Mouse (Mus musculus) gastrocnemius, postnatal 36 days (tissue): Measurements from ENCODE around the gene Tes. TPM values are rescaled to one million over a fixed set of nuclear protein-coding genes. Genes with fewer than 3 reads are reported as not detected.
A peak's percentile ranks its signal among the peaks of the same experiment; 100 is the strongest.

Experiments used
- DNase-seq, 2 experiments: peaks; one replicate each; pipeline ENCODE4 v3.0.0; 2022
- intact Hi-C: fragments of 180-260 bp; cut with DNase I; formaldehyde crosslinking; loops from one replicate; pipeline ENCODE4 v1.15.1; 2025
- total RNA-seq, 2 experiments: library from RNA; stranded (reverse); gene quantifications; 2 replicates each; pipeline ENCODE4 v1.2.3; 2021

Tes gene
- total RNA-seq, 2 experiments from 2014 or later: 1.2 to 1.6 TPM

DNA sequence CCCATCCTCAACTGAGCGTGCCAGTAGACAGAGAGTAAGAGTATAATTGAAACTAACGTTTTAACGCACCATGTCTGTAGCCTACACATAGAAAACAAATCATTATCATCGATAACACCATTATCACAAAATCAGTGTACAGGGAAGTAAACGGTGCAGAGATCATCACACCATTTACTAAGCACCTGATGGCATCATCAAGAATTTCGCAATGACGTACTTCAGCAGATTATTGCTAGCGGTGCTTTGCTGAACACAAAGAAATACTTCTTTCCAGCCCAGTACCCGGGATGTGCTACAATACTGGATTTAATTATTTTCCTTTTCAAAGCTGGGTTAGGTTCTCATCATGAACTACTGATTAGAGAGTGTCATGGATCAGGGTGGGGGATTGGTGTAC lies 12.3 kb downstream of the Tes start:
- DNase-seq: no peak
- intact Hi-C loops: no loop called here

- intact Hi-C loops: no loop called here
- no peak for DNase-seq
Measured at GRCm38 (mm10) chr6:17077720-17078119, 12.8 kb downstream of the Tes start.

DNA sequence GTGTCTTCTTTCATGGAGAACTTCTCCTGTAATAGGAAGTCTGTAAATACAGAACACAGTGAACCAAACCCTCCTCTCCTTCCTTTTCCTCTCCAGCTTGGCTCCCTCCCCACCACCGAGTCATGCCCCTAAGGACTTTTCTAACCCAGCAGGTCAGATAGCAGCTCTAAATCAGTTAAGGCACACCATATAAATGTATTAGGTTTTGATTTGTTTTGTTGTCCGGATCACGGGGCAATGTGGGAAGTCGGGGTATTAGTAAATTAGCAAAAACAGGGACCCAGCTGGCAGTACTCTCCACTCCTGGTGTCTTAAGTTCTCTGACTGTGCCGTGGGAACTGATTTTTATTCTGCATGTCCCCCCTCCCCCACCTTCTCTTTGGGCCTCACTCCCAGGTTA lies 14.4 kb downstream of the Tes start:
- no peak for DNase-seq
- intact Hi-C loops: no loop called here

GRCm38 (mm10) chr6:17079826-17080225 lies 14.9 kb downstream of the Tes start:
- intact Hi-C loops: no loop called here
- no peak for DNase-seq

GRCm38 (mm10) chr6:17082238-17082637 lies 17.3 kb downstream of the Tes start:
- intact Hi-C loops: no loop called here
- no peak for DNase-seq

GRCm38 (mm10) chr6:17082800-17083199 lies 17.9 kb downstream of the Tes start:
- no peak for DNase-seq
- intact Hi-C loops: no loop called here

- intact Hi-C loops: loop anchor here (2.0 kb wide), 1 partner anchor 63 kb away; no protein-coding TSS in a partner anchor
- DNase-seq: peak; percentile 61 to 63
Measured at GRCm38 (mm10) chr6:17087485-17087884, 22.5 kb downstream of the Tes start.

GRCm38 (mm10) chr6:17097301-17097700 lies 32.4 kb downstream of the Tes start:
- DNase-seq: no peak
- intact Hi-C loops: no loop called here

- intact Hi-C loops: no loop called here
- DNase-seq: no peak
Measured at GRCm38 (mm10) chr6:17098559-17098958, 33.6 kb downstream of the Tes start.

DNA sequence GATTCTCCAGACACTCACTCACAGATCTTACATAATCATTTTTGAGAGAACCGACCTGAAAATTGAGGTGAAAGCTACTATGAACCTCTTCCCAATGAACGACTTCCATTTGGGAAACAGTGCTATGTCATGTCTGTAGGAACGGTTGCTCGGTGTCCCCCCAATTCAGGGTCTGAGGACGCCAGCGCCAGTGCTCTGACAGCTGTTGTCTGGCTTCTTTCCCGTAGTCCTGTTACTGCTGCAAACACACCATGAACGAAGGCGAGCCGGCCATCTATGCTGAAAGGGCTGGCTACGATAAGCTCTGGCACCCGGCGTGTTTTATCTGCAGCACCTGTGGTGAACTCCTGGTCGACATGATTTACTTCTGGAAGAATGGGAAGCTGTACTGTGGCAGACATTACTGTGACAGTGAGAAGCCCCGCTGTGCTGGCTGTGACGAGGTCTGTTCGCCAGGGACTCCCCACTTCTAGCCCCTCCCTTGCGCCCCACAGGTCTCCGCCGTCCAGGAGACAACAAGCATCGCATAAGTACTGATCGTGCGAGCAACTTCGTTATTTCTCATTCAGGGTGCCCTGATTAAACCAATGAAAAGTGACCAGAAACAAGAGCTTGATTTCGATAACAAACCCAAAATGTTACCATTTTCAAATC lies 34.7 kb downstream of the Tes start:
- no peak for DNase-seq
- intact Hi-C loops: loop anchor here (10.0 kb wide), 1 partner anchor 355 kb away; no protein-coding TSS in a partner anchor

DNA sequence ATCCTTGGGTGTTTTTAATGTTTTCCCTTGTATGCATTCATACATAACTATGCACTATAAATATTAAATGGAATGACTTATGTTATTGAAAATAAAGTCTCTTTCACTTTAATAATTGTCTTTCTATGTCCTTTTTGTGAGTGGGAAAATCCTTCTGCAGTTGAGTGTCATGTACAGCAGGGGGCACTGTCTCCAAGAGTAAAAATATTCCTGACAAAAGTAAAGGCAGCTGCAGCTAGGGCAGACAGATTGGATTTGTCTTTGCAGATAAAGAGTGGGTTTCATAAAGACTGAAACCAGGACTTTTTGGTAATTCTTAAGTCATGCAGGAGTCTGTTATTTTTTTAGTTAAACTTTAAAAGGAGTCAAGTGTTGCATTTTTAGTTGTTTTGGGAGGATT lies 40.8 kb downstream of the Tes start:
- no peak for DNase-seq
- intact Hi-C loops: loop anchor here (2.0 to 10.0 kb wide), 3 partner anchors 201 to 482 kb away; partner anchors contain the start of gene Cav1

GRCm38 (mm10) chr6:17106493-17106892 lies 41.5 kb downstream of the Tes start:
- intact Hi-C loops: loop anchor here (5.0 to 10.0 kb wide), 2 partner anchors 348 to 481 kb away; no protein-coding TSS in a partner anchor
- DNase-seq: no peak

DNA sequence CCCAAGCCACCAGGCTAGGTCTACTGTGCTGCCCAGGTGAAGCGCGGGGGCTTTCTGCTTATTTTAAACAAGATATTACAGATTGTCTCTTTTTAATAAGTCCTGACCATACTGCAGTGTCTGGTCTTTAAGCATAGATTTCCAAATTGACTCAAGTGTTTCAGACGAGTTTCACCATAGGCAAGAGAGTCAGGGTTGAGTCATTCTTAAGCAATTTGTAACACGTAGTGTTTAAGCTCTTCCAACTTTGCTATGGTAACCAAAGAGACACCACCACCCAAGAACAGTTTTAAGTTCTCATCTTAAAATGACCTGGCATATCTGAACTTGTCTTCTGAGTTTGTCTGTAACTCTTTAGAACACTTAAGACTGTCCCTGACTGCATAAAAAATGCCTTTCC lies 44.3 kb downstream of the Tes start:
- intact Hi-C loops: loop anchor here (1.0 to 10.0 kb wide), 3 partner anchors 249 to 478 kb away; no protein-coding TSS in a partner anchor

DNA sequence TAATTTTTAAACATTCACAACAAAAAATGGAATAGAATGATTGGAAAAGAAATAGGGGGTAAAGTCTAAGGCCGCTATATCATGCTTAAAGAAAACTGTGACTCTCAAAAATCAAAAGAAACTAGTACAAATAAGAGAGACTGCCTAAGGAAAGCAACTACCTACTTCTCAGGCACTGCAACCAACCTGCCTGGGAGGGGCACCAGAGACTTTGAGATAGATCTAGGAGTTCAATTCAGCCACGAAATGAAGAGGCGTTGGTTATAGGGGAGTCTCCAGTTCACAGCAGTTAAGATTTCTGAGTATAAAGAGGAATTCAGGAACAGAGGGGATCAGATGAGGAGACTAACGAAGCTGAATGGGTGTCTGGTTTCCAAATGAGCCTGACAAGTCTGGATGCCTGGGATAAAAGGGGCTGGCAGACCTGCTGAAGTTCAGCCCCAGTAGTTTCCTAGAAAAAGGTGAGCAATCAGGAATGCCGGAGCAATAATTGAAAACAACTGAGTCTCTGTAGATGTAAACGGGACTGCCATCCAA lies 45.7 kb downstream of the Tes start:
- DNase-seq: no peak
- intact Hi-C loops: no loop called here

More for the DNA sequence above, 44.3 kb downstream of the Tes start:
- DNase-seq: no peak

DNA sequence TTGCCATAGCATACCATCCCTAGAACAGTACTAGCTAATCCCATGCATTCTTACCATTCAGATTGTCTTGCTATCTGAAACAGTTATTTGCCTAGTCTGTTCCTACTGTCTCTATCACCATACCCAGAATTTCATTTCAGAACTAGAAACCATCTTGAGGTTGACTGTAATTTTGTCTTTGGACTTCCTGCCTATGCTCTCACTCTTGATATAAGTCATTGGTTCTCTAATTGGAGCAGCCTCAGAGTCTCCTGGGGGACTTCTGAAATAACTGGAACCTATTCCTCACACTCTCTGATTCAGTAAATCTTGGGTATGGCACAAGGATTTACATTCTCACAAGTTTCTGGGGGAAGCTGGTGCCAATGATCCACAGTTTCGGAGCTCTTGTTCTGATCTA lies 47.1 kb downstream of the Tes start:
- intact Hi-C loops: no loop called here
- no peak for DNase-seq

GRCm38 (mm10) chr6:17112990-17113389 lies 48.0 kb downstream of the Tes start:
- DNase-seq: no peak
- intact Hi-C loops: no loop called here

GRCm38 (mm10) chr6:17114588-17114987 lies 49.6 kb downstream of the Tes start:
- intact Hi-C loops: no loop called here
- no peak for DNase-seq

DNA sequence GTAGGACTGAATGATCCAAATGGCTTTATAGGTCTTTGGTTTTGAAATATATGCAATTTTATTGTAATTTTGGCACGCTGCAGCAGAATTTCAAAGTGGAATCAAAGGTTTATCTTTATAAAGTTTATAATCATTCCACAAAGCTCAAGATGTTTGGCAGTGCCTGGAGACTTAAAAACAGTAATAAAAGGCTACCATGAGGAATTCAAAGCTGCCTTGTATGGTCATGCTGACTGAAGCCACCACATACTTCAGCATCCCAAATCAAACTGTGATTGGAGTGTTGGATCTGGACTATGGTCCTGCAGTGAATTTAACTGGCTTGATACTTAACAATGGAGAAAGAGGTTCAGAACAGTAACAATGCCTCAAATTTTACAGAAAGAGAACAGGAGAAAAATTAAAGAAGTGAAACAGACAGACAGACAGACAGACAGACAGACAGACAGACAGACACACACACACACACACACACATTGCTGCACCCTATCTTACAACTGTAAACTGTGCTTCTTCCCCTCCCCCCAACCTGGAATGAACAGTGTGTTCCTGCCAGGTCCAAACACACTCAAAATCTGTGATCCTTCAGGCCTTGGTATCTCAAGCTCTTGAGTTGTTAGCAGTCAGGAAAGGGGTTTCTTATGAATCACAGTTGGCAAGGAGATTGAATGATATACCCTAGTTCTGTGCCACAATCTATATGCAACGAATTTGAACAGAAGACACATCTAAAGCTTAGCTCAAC lies 50.3 kb downstream of the Tes start:
- DNase-seq: no peak
- intact Hi-C loops: no loop called here

DNA sequence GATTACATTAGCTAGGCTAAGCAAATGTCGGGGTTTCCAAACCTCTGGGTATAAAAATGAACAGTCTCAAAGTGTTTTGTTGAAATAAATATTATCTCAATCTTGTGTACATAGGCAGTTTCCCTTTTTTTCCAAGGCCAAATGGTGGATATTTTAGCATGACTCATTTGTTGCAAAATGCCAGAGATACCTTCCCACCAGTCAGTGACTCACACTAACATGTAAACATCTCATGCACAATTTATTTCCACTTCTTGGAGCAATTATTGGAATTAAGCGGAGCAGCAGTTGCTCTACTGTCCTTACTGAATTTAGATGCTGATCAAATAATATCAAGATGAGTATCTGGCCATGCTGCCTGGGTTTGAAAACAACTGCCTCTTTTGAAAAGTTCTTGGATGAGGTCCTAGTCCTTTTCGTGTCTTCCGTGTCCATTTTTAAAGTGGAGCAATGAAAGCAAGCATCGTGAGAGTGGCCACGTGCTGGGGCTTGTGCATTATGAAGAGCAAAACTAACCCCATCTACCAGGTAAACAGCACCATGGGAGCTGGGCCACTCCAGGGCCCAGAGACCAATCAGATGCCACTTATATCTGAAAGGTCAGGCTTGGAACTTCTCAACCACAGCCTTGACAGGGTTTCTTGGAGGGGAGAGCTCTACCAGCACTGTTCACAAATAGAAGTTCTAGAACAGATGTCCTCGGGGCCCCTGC lies 54.7 kb downstream of the Tes start:
- no peak for DNase-seq
- intact Hi-C loops: no loop called here

DNA sequence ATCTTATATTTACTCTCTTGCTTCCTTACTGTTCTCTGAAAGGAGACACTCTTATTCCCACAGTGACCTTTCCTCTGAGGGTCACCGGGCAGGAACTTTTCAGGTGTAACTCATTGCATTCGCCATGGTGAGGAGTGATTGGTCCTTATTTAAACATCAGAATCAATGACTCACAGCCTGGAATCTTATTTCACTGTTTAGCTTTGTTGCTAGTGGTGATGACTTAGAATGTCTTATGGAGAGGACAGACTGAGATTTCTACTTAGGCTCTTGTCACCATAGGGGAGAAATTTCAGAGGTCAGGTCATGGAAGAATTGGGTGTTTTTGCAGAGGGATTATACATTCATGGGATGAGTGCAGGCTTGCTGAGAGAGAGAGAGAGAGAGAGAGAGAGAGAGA lies 75.1 kb downstream of the Tes start:
- DNase-seq: no peak
- intact Hi-C loops: no loop called here
